Mouse (Mus musculus) liver, embryonic 14.5 days (tissue): ENCODE data around the gene Ppp2r5b. TPM values are rescaled to one million over a fixed set of nuclear protein-coding genes. Genes with fewer than 3 reads are reported as not detected.

ENCODE experiments used
- ATAC-seq: fragments of 200-750 bp; cut with Nextera tagmentation; 2 replicates; pipeline ENCODE4 v1.8.0; 2017; ENCODE audit warnings: moderate number of reproducible peaks, mild to moderate bottlenecking, moderate library complexity; ENCODE audit not compliant: insufficient read depth
- DNase-seq, 3 experiments: peaks; one replicate each; pipeline ENCODE4 v3.0.0-alpha.2; 2012 to 2013; ENCODE audit warnings: low read depth in 3 of 3, low spot score in 3 of 3
- H3K27ac ChIP-seq: fragments of 300-500 bp; sonication (generic); 2 replicates; pipeline ENCODE4 v1.5.1; 2014; ENCODE audit warnings: moderate library complexity, mild to moderate bottlenecking, control low read depth, inconsistent platforms
- H3K27me3 ChIP-seq: fragments of 300-500 bp; sonication (generic); 2 replicates; pipeline ENCODE4 v1.6.1; 2014; ENCODE audit warnings: mild to moderate bottlenecking, low read length, moderate library complexity; ENCODE audit not compliant: control insufficient read depth, insufficient read depth
- H3K36me3 ChIP-seq: fragments of 300-500 bp; sonication (generic); replicated peaks from 2 replicates; pipeline ENCODE4 v1.6.1; 2014; ENCODE audit warnings: low read depth; ENCODE audit not compliant: control insufficient read depth, insufficient read depth
- H3K4me1 ChIP-seq, 2 experiments: fragments of 200-500 bp in 1 of 2; fragments of 300-500 bp in 1 of 2; sonication (generic) in 1 of 2; replicated peaks; 2 replicates each; pipeline ENCODE4 v1.6.1; 2012 to 2014; ENCODE audit warnings: antibody characterized with exemption in 1 of 2, inconsistent platforms in 1 of 2, low read length in 1 of 2; ENCODE audit not compliant: control insufficient read depth in 2 of 2, insufficient read depth in 2 of 2
- H3K4me2 ChIP-seq: fragments of 300-500 bp; sonication (generic); 2 replicates; pipeline ENCODE4 v1.6.1; 2014; ENCODE audit warnings: low read depth, mild to moderate bottlenecking, control low read depth, moderate library complexity
- H3K4me3 ChIP-seq, 2 experiments: fragments of 200-500 bp in 1 of 2; fragments of 300-500 bp in 1 of 2; sonication (generic) in 1 of 2; 2 replicates each; pipeline ENCODE4 v1.5.1; 2012 to 2014; ENCODE audit warnings: low read depth in 2 of 2, low read length in 2 of 2, mild to moderate bottlenecking in 2 of 2, control low read depth in 1 of 2, inconsistent platforms in 1 of 2, moderate library complexity in 1 of 2; ENCODE audit not compliant: insufficient read depth in 1 of 2
- H3K9ac ChIP-seq: fragments of 300-500 bp; sonication (generic); replicated peaks from 2 replicates; pipeline ENCODE4 v1.6.1; 2014; ENCODE audit warnings: mild to moderate bottlenecking, control low read depth, moderate library complexity
- H3K9me3 ChIP-seq: fragments of 300-500 bp; sonication (generic); 2 replicates; pipeline ENCODE4 v1.6.1; 2016; ENCODE audit warnings: low read length, mixed read lengths; ENCODE audit not compliant: control insufficient read depth
- CTCF ChIP-seq: IDR thresholded peaks from 2 replicates; pipeline ENCODE4 v1.5.1; 2016; ENCODE audit warnings: antibody characterized with exemption, low read depth, control low read depth
- EP300 ChIP-seq: IDR thresholded peaks from 2 replicates; pipeline ENCODE4 v1.6.1; 2016; ENCODE audit warnings: antibody characterized with exemption, low read depth
- WGBS: fragments of 180-500 bp; shearing (Covaris S2); extraction: QIAGEN DNeasy Blood & Tissue Kit; methylation state at CpG from one replicate; pipeline ENCODE4 v1.1.7; 2014; ENCODE audit not compliant: insufficient replicate concordance; 5-methylcytosine and 5-hydroxymethylcytosine counted together
- polyA plus RNA-seq, 2 experiments: library from polyadenylated mRNA; depleted of rRNA in 1 of 2; stranded (reverse) in 1 of 2; unstranded in 1 of 2; fragments of >200 nt; fragmentation: Nextera tagmentation in 1 of 2; extraction: Ambion mirVana in 1 of 2; gene quantifications; 2 replicates each; pipeline versions ENCODE4 v1.2.1 to v1.2.3; 2012 to 2014

Ppp2r5b gene
- polyA plus RNA-seq, 2 experiments, result 2.5 to 3.2 TPM

- Histone ChIP-seq H3K27ac (no peak overlapping the region), H3K4me2 (no peak overlapping the region), H3K36me3 (no peaks in the 10 kb centered on the region), H3K4me1 (no peaks in the 10 kb centered on the region), H3K27me3 (no peaks in the 10 kb centered on the region), H3K4me3 (no peak overlapping the region), H3K9me3 (no peaks in the 10 kb centered on the region), H3K9ac (no peak overlapping the region)
- ATAC-seq (no peak), DNase-seq (no peak)
- 55% methylated on average over 6 of the region's 6 CpGs for WGBS
- TF ChIP-seq EP300 (no peak), CTCF (no peak)
Observed at GRCm38 (mm10) chr19:6218606-6219005, 17.1 kb downstream of the Ppp2r5b start.

GRCm38 (mm10) chr19:6216046-6216705 is 19.5 kb downstream of the Ppp2r5b start:
- H3K4me2 ChIP-seq, result no peak overlapping the region
- H3K27me3 ChIP-seq, result no peaks in the 10 kb centered on the region
- H3K9me3 ChIP-seq, result no peaks in the 10 kb centered on the region
- WGBS, result 50% methylated on average over 6 of the region's 6 CpGs
- H3K36me3 ChIP-seq, result no peaks in the 10 kb centered on the region
- DNase-seq, result no peak
- TF ChIP-seq EP300 (no peak), CTCF (no peak)
- no peak overlapping the region for H3K4me3 ChIP-seq
- no peak overlapping the region for H3K27ac ChIP-seq
- ATAC-seq, result no peak
- no peaks in the 10 kb centered on the region for H3K4me1 ChIP-seq
- H3K9ac ChIP-seq, result no peak overlapping the region

GRCm38 (mm10) chr19:6206716-6207115 is 29.0 kb downstream of the Ppp2r5b start:
- Histone ChIP-seq H3K4me3 (no peak overlapping the region), H3K9me3 (no peaks in the 10 kb centered on the region), H3K9ac (no peak overlapping the region), H3K27ac (no peak overlapping the region), H3K4me1 (no peaks in the 10 kb centered on the region), H3K36me3 (no peaks in the 10 kb centered on the region), H3K4me2 (no peak overlapping the region), H3K27me3 (no peaks in the 10 kb centered on the region)
- no peak for DNase-seq
- TF ChIP-seq CTCF (no peak), EP300 (no peak)
- 52% methylated on average over 5 of the region's 5 CpGs for WGBS
- no peak for ATAC-seq

- no peak overlapping the region for H3K27ac ChIP-seq
- H3K9me3 ChIP-seq, result no peaks in the 10 kb centered on the region
- no peaks in the 10 kb centered on the region for H3K36me3 ChIP-seq
- H3K4me2 ChIP-seq, result no peak overlapping the region
- no peak for DNase-seq
- no peak for TF ChIP-seq CTCF
- TF ChIP-seq EP300, result no peak
- no peaks in the 10 kb centered on the region for H3K4me1 ChIP-seq
- no peak overlapping the region for H3K9ac ChIP-seq
- ATAC-seq, result no peak
- 48% methylated on average over 2 of the region's 2 CpGs for WGBS
- H3K27me3 ChIP-seq, result no peaks in the 10 kb centered on the region; the same call in 1 of the 2 replicates
- H3K4me3 ChIP-seq, result no peak overlapping the region
Observed at GRCm38 (mm10) chr19:6204265-6204664, 31.4 kb downstream of the Ppp2r5b start.

GRCm38 (mm10) chr19:6184131-6184530 is 51.5 kb downstream of the Ppp2r5b start, which contains the start of gene Majin:
Gene Majin, plus strand, starts transcription at chr19:6184388.
- no peak within 1 kb of the TSS for H3K4me3 ChIP-seq
- H3K27me3 ChIP-seq, result no peaks in the 10 kb centered on the region
- H3K4me2 ChIP-seq, result no peak within 1 kb of the TSS
- H3K36me3 ChIP-seq, result no peaks in the 10 kb centered on the region
- H3K4me1 ChIP-seq, result no peaks in the 10 kb centered on the region
- ATAC-seq, result no peak
- TF ChIP-seq CTCF, result no peak
- no peak for TF ChIP-seq EP300
- 71% methylated on average over 23 of the region's 23 CpGs for WGBS
- DNase-seq, result no peak
- no peak within 1 kb of the TSS for H3K9ac ChIP-seq
- H3K27ac ChIP-seq, result no peak within 1 kb of the TSS
- no peaks in the 10 kb centered on the region for H3K9me3 ChIP-seq
